Mouse (Mus musculus): ENCODE measurements around the gene Mbl2.

- TF ChIP-seq EP300 (IDR thresholded peaks at IDR 0.05; ENCODE audit: low read depth) (no peak), CTCF (IDR thresholded peaks at IDR 0.05; ENCODE audit: low read depth) (no peak)
Measured at GRCm38 (mm10) chr19:30232691-30233090, at the start of gene Mbl2.

Measured in liver, embryonic 14.5 days (tissue).